Mouse (Mus musculus): ENCODE results near the gene Dennd2c. TPM values are rescaled to one million over a fixed set of nuclear protein-coding genes. Genes with fewer than 3 reads are reported as not detected.

The Dennd2c gene
- total RNA-seq, 2 experiments from 2014 or later, result 5.9 to 8.6 TPM

Other genes with a start within 250 kb of the Dennd2c start
- gene Sycp1, start 166.5 kb upstream of the Dennd2c start, total RNA-seq (2021), result under 1 TPM in 1 of 2 experiments, not detected in 1; 0.14 TPM
- gene Nr1h5, start 138.5 kb upstream of the Dennd2c start, total RNA-seq (2021), result not detected
- gene Sike1, start 106.9 kb upstream of the Dennd2c start, total RNA-seq (2021), result 10 to 100 TPM; 82.6 to 88.0 TPM
- 100 to 1,000 TPM; 466 to 483 TPM for gene Csde1, start 82.2 kb upstream of the Dennd2c start, total RNA-seq (2021)
- gene Nras, start 44.3 kb upstream of the Dennd2c start, total RNA-seq (2021), result 10 to 100 TPM; 94.1 to 96.3 TPM
- 100 to 1,000 TPM; 548 to 639 TPM for gene Ampd1, start 28.6 kb upstream of the Dennd2c start, total RNA-seq (2021)
- gene Bcas2, start 69.1 kb downstream of the Dennd2c start, total RNA-seq (2021), result 10 to 100 TPM; 53.5 to 55.6 TPM
- 10 to 100 TPM; 13.9 to 18.0 TPM for gene Trim33, start 176.7 kb downstream of the Dennd2c start, total RNA-seq (2021)

Data from gastrocnemius, postnatal 10 days (tissue).